ENCODE assay signal across 12 mouse cellular contexts in the genomic region with DNA sequence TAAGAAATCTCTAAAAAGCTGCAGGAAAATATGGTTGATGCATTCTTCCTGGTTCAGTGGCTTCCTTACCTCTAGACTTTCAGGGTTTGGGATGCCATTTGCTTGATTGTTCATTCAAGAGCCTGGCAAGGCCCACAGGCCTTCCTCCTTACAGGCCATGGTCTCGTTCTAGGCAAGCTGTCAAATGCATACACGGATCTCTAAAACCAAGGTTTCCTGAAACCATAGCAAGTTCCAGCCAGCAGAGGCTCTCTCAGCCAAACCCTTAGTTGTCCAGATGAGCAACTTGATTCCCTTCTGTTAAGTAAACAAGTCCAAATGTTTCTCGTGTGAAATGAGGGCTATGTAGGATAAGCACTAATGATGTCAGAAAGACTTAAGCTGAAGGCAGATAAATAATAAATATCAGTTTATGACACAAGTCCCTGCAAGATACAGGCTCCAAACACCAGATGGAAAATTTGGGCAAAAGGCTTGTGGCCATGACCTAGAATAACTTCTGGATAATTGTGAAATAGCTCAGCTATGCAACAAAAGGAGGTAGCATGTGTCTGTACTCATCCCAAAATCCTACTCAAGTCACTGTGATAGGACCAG. TPM values are rescaled to one million over a fixed set of nuclear protein-coding genes. Genes with fewer than 3 reads are reported as not detected.
A peak's percentile ranks its signal among the peaks of the same experiment; 100 is the strongest.
DNase-seq lines count a peak whose midpoint lies in the region; ATAC-seq and TF ChIP-seq lines count a peak whose summit lies in the region.
"Had no signal": no experiment of that assay in that cellular context is flagged by ENCODE, and none has a peak within 500 bp of the region (broad histone marks: within the 10 kb centered on the region; RNA-seq: fewer than 3 reads in every experiment).

No protein-coding gene starts in this region.

- H3K36me3 ChIP-seq in lung, postnatal 0 days (ENCODE audit: insufficient read depth, low read length) = no peaks in the 10 kb centered on the region
- H3K36me3 ChIP-seq: hindbrain, embryonic 13.5 days had no signal

- 24% methylated on average over 3 of the region's 3 CpGs for WGBS in lung, postnatal 0 days
- WGBS in lung, adult 2 months = 44% methylated on average over 3 of the region's 3 CpGs

- no peak for TF ChIP-seq POLR2A in lung, adult 2 months (IDR thresholded peaks at IDR 0.05; ENCODE audit: borderline replicate concordance, extremely low read depth, low read depth, low read length)

- TF ChIP-seq EP300 in lung, postnatal 0 days (IDR thresholded peaks at IDR 0.05) = no peak

- H3K27ac ChIP-seq in lung, postnatal 0 days (ENCODE audit: low read length) = no peak overlapping the region
- H3K27ac ChIP-seq: hindbrain, embryonic 13.5 days had no signal

- no peaks in the 10 kb centered on the region for H3K4me1 ChIP-seq in lung, postnatal 0 days (ENCODE audit: insufficient read depth, low read depth, low read length)
- no peaks in the 10 kb centered on the region for H3K4me1 ChIP-seq in lung, adult 2 months (ENCODE audit: control insufficient read depth, insufficient read depth, low read length)
- H3K4me1 ChIP-seq: hindbrain, embryonic 13.5 days had no signal

- H3K9ac ChIP-seq in lung, postnatal 0 days (replicated peaks; ENCODE audit: low read depth) = no peak overlapping the region
- H3K9ac ChIP-seq: hindbrain, embryonic 13.5 days had no signal

- no peak for ATAC-seq in lung, postnatal 0 days
- ATAC-seq in erythroblast, adult 5-6 weeks (replicated peaks; ENCODE audit: low FRiP score, poor library complexity, severe bottlenecking) = peak; percentile 63

- TF ChIP-seq CTCF in lung, postnatal 0 days (IDR thresholded peaks at IDR 0.05) = no peak
- no peak for TF ChIP-seq CTCF in lung, adult 2 months (IDR thresholded peaks at IDR 0.05; ENCODE audit: insufficient read depth, low read length)

- DNase-seq in heart, adult 18-20 months = peak; percentile 51 to 58
- DNase-seq in heart, postnatal 25 days (ENCODE audit: low spot score) = no peak
- peak; percentile 35 for DNase-seq in lung, postnatal 0 days (ENCODE audit: low spot score)
- no peak for DNase-seq in lung, adult 2 months
- peak; percentile 43 for DNase-seq in skeletal muscle tissue, adult 2 months (ENCODE audit: low read depth, low spot score)
- DNase-seq in thymus, postnatal 10 days (ENCODE audit: low spot score in 2 of 2) = no peak
- DNase-seq in right cerebral cortex, adult 18-20 months = no peak
- DNase-seq: gastrocnemius, postnatal 14 days; kidney, postnatal 25 days; spleen, adult 18-20 months had no signal

- H3K9me3 ChIP-seq in lung, postnatal 0 days (ENCODE audit: low read length) = no peaks in the 10 kb centered on the region
- H3K9me3 ChIP-seq: hindbrain, embryonic 13.5 days had no signal

- H3K4me3 ChIP-seq in lung, postnatal 0 days (ENCODE audit: low read depth, low read length) = no peak overlapping the region
- no peak overlapping the region for H3K4me3 ChIP-seq in lung, adult 2 months (replicated peaks; ENCODE audit: extremely low read depth, low read depth, low read length)
- H3K4me3 ChIP-seq: hindbrain, embryonic 13.5 days had no signal

- H3K4me2 ChIP-seq in lung, postnatal 0 days (replicated peaks; ENCODE audit: low read depth, low read length) = no peak overlapping the region
- H3K4me2 ChIP-seq: hindbrain, embryonic 13.5 days had no signal

- no peaks in the 10 kb centered on the region for H3K27me3 ChIP-seq in lung, postnatal 0 days (replicated peaks; ENCODE audit: insufficient read depth, low read length)
- H3K27me3 ChIP-seq: hindbrain, embryonic 13.5 days had no signal

- intact Hi-C loops in heart, postnatal 25 days (cut with DNase I) = no loop called here

RNA-seq across cellular contexts. Expression of gene Gda, which starts 34.0 kb away (rescaled TPM):
- 10 to 100 TPM; 18.0 to 19.1 TPM for total RNA-seq in heart, adult 18-20 months (2021)
- 10 to 100 TPM; 15.0 to 20.3 TPM for total RNA-seq in heart, postnatal 25 days (2021)
- 1.7 and 2.0 TPM in 2 replicates for polyA plus RNA-seq in lung, postnatal 0 days (2015; fragmentation: Nextera tagmentation; extraction: Ambion mirVana)
- 3.2 and 5.1 TPM in 2 replicates for polyA plus RNA-seq in lung, adult 2 months (2012; rRNA removed)
- total RNA-seq in erythroblast, adult 5-6 weeks (2015; ENCODE audit: low replicate concordance) = 237 and 297 TPM in 2 replicates
- 556 and 560 TPM in 2 replicates for total RNA-seq in erythroblast, adult 5-6 weeks (2017; ENCODE audit: low replicate concordance)

Comparison
In these comparisons a context has a peak if more than half of its experiments do, and no peak if none do; other contexts are left out.
1. DNase-seq: peak in heart, adult 18-20 months (2 of 2), lung, postnatal 0 days (single experiment) and skeletal muscle tissue, adult 2 months (single experiment); none in heart, postnatal 25 days (single experiment), lung, adult 2 months (single experiment), thymus, postnatal 10 days (0 of 2) and right cerebral cortex, adult 18-20 months (single experiment).
2. RNA of gene Gda, which starts 34.0 kb away (total RNA-seq): 237 to 560 TPM in erythroblast, adult 5-6 weeks; 15.0 to 20.3 TPM in heart, postnatal 25 days and 18.0 to 19.1 TPM in heart, adult 18-20 months; every median in the first group is over 10 times any median in the second.